Mouse (Mus musculus): ENCODE data around the gene Emx1.

Emx1 gene

DNA sequence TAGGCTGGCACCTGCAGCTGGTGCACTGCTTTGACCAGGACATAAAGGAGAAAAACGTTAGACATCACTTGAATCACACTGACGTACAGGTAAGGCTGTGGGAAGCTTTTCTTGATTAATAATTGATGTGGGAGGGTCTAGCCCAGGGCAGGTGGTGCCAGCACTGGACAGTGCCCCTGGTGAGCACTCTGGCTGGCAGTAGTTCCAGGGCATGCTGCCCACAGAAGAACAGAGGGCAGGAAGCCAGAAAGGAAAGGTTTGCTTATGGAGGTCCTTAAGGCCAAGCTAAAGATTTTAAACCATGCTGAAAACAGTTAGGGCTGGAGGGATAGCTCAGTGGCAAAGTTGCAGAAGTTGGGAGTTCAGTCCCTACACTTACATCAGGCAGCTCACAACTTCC, 7.2 kb upstream of the Emx1 start:
- no peak for DNase-seq (ENCODE audit: low read depth, low spot score)
- H3K36me3 ChIP-seq (ENCODE audit: control insufficient read depth, insufficient read depth, low read length, poor library complexity, severe bottlenecking) = no peaks in the 10 kb centered on the region
- no peaks in the 10 kb centered on the region for H3K27me3 ChIP-seq (ENCODE audit: control insufficient read depth, insufficient read depth, low read length, poor library complexity, severe bottlenecking)

DNA sequence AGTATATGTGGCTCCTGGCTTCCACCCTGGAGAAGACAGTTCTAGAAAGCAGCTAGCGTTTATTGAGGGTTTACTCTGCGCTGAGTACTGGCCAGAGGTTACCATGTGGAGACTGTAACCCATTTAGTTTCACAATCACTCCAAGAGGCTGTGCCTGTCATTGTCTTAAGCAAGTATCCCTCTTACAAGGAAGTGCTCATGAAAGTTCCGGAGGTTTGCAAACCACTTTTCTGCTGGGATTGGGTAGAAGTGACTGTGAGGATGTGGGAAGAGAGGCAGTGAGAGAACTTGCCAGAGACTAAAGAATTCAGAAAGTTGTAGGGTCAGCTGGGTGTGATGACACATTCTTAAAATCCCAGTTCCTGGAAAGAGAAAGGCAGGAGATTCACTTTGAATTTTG, 3.3 kb upstream of the Emx1 start:
- H3K27me3 ChIP-seq (ENCODE audit: control insufficient read depth, insufficient read depth, low read length, poor library complexity, severe bottlenecking) = no peaks in the 10 kb centered on the region
- DNase-seq (ENCODE audit: low read depth, low spot score) = no peak
- H3K36me3 ChIP-seq (ENCODE audit: control insufficient read depth, insufficient read depth, low read length, poor library complexity, severe bottlenecking) = no peaks in the 10 kb centered on the region

DNA sequence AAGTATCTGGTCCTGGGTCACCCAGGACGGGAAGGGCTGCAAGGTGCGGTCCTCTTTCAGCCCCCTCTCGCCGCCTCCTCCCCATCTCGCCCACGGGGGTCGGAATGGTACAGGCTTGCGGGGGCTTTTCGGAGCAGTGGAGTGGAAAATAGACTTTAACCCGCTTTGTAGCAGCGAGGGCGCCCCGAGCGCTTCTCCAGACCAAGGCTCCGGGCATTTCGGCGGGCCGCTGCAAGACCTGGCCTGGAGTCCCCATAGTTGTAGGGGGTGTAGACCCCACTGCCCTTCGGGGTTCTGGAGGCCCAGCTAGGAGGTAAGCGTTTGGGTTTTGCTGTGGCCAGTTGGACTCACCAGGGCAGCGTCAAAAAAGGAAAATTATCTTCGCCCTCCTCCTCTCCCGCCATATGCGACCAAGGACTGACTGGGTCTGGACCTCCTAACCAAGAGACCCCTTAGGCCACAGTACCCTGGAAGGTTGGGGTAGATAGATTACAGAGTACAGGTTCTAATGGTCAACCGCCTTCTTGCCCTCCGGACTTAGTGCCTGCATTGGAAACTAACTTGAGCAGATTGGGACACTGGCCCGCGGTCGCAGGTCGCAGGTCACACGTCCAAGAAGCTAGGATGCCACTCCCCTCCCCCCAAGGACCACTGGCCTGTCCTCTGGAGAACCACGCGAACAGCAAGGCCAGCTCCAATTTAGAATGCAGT, 1.1 kb upstream of the Emx1 start:
- H3K27me3 ChIP-seq (ENCODE audit: control insufficient read depth, insufficient read depth, low read length, poor library complexity, severe bottlenecking) = no peaks in the 10 kb centered on the region
- DNase-seq (ENCODE audit: low read depth, low spot score) = no peak
- H3K36me3 ChIP-seq (ENCODE audit: control insufficient read depth, insufficient read depth, low read length, poor library complexity, severe bottlenecking) = no peaks in the 10 kb centered on the region

DNA sequence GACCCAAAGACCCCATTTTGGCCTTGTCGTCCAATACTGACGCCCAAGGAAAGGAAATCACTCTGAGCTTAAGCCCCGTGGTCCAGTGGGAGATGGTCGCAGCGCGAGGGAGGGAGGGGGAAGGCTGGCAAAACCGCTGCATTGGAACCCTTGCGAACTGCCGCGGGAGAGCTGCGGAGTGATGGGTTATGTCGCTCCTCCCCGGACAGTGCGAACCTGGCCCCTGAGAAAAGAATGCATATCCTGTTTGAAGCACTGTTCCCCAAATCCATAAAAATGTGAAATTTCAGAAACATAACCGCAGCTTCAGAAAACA, 536 bp upstream of the Emx1 start:
- DNase-seq (ENCODE audit: low read depth, low spot score) = no peak
- Histone ChIP-seq H3K27me3 (ENCODE audit: control insufficient read depth, insufficient read depth, low read length, poor library complexity, severe bottlenecking) (no peaks in the 10 kb centered on the region), H3K36me3 (ENCODE audit: control insufficient read depth, insufficient read depth, low read length, poor library complexity, severe bottlenecking) (no peaks in the 10 kb centered on the region)

DNA sequence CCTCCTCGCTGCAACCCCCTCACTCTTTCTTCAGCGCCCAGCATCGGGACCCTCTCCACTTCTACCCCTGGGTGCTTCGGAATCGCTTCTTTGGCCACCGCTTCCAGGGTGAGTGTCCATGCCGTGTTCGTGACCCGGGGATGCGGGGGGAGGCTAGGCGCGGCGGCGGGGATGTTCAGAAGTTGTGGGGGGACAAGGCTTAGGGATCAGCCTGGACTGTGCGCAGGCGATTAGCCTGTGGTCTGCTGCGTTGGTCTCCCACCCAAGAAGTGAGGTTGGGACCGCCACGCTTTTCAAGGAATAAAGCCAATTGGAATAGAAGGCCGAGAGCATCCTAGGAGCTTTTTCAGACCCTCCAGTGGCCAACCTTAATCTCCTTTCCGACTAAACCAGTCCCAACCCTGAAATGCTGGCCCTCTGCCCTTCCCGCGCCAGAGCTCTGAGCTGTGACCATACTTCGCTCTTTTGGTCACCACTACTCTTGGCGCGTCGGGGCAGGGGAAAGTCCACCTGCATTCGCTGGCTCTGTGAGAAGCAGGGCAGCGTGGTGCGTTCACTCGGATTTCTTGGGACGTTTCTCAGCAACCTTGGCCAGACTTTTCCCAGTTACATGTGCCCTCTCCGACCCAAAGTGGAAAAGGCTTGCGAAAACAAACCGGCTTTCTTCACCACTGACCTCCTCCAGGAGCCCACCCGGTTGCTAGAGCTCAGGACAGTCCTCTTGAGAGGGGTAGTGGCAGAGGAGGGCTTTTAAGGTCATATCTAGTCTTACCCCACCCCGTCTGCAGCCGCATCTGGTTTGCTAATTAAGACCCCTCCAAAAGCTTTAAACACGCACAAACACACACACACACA, 1.2 kb downstream of the Emx1 start:
- no peak for DNase-seq (ENCODE audit: low read depth, low spot score)
- Histone ChIP-seq H3K36me3 (ENCODE audit: control insufficient read depth, insufficient read depth, low read length, poor library complexity, severe bottlenecking) (no peaks in the 10 kb centered on the region), H3K27me3 (ENCODE audit: control insufficient read depth, insufficient read depth, low read length, poor library complexity, severe bottlenecking) (no peaks in the 10 kb centered on the region)

DNA sequence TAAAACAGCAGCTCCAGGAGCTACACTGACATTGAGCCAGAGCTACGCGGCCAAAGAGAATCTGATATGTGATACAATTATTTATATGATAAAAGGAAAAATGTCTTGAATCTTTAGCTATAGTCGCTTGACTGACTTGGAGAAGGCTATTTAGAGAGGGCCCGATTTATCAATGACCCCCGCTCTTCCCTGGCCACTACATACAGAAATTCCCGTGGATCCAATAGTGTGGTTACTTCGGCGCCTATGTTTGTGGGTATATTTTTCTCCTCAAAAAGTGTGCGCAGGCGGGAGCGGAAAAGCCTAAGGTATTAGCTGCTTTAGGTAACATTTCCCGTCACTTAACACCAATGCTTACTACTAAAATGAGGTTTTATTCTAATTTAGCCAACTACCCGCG, 2.1 kb downstream of the Emx1 start:
- no peaks in the 10 kb centered on the region for H3K36me3 ChIP-seq (ENCODE audit: control insufficient read depth, insufficient read depth, low read length, poor library complexity, severe bottlenecking)
- no peak for DNase-seq (ENCODE audit: low read depth, low spot score)
- no peaks in the 10 kb centered on the region for H3K27me3 ChIP-seq (ENCODE audit: control insufficient read depth, insufficient read depth, low read length, poor library complexity, severe bottlenecking)

DNA sequence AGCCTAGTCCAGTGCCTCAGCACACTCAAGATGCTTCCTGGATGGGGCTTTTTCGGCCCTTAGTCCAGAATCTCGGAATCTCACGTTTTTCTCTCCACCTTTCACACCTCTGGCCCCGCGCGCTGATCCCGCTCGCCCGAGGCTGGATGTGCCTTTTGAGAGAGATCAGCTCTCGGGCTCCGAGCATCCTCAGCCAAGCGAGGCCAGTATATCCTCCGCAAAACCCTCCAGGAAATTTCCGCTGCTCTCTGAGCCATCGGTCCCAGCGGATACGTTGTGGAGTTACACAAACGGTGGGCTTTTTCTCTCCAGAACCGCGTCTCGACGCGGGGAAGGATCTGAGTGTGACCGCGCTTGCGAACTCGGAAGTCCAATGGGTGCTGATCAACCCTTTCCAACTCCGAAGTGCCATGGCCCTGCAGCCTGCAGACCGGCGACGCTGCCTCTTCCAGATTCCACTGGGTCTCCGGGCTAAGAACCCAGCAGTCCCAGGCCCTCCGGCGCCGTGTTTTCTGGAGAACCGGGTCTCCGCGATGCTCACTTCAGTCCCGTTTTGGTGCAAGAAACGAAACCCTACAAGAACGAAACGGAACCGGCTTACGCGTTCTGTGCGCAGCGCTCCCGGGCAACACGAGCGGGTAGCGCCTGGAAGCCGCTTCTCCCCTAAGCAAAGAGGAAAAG, 2.8 kb downstream of the Emx1 start:
- H3K27me3 ChIP-seq (ENCODE audit: control insufficient read depth, insufficient read depth, low read length, poor library complexity, severe bottlenecking) = no peaks in the 10 kb centered on the region
- no peak for DNase-seq (ENCODE audit: low read depth, low spot score)
- no peaks in the 10 kb centered on the region for H3K36me3 ChIP-seq (ENCODE audit: control insufficient read depth, insufficient read depth, low read length, poor library complexity, severe bottlenecking)

DNA sequence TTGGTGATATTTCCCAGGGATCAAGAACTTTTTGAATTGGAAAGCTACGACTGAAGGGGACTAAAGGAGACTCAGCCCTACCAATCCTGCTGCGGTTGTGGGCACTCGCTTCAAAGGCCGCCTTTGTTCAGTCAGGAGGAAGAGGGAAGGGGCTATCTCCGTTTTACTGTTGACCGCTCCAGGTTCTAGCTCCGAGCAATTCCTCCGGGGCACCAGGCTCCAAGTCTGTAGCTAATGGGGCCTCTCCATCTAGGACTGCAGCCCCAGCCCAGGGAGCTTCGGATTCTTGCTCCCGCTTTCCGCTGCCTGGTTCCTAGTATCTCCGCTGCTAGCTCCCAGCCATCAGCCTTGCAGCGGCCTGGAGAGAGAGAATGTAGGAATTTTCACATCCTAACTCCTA, 3.4 kb downstream of the Emx1 start:
- DNase-seq (ENCODE audit: low read depth, low spot score) = no peak
- no peaks in the 10 kb centered on the region for H3K36me3 ChIP-seq (ENCODE audit: control insufficient read depth, insufficient read depth, low read length, poor library complexity, severe bottlenecking)
- H3K27me3 ChIP-seq (ENCODE audit: control insufficient read depth, insufficient read depth, low read length, poor library complexity, severe bottlenecking) = no peaks in the 10 kb centered on the region

DNA sequence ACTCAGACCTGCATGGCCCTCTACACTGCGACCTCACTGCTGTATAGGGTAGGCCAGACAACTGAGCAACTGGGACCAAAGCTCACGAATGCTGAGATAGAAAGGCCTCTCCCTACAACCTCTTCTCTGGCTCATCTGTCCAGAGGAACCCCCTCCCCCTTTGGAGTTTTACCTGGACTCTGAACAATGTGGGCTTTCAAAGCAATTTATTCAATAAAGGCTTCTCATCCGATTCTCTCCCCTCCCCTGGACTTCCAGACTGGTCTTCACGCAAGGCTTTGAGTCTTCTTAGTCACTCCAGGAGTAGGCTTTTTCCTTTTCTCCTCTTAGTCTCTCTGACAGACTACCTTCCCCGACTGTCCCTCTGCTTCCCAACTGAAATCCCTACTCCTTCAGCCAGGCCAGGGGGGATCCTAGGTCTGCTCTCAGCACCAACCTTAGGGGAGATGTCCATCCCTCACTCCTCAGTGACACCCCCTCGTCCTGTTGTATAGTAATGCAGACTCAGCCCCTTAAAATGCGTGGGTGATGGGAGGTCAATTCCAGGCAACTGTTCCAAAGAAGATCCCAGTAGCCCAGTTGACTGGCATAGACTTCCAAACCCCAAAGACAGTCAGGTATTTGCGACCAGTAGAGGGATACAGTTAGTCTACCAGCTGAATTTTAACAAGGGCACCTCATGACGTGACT, 4.7 kb downstream of the Emx1 start:
- no peaks in the 10 kb centered on the region for H3K36me3 ChIP-seq (ENCODE audit: control insufficient read depth, insufficient read depth, low read length, poor library complexity, severe bottlenecking)
- H3K27me3 ChIP-seq (ENCODE audit: control insufficient read depth, insufficient read depth, low read length, poor library complexity, severe bottlenecking) = peaks cover 1% of the 10 kb centered on the region; the same call in 1 of the 2 replicates
- no peak for DNase-seq (ENCODE audit: low read depth, low spot score)

DNA sequence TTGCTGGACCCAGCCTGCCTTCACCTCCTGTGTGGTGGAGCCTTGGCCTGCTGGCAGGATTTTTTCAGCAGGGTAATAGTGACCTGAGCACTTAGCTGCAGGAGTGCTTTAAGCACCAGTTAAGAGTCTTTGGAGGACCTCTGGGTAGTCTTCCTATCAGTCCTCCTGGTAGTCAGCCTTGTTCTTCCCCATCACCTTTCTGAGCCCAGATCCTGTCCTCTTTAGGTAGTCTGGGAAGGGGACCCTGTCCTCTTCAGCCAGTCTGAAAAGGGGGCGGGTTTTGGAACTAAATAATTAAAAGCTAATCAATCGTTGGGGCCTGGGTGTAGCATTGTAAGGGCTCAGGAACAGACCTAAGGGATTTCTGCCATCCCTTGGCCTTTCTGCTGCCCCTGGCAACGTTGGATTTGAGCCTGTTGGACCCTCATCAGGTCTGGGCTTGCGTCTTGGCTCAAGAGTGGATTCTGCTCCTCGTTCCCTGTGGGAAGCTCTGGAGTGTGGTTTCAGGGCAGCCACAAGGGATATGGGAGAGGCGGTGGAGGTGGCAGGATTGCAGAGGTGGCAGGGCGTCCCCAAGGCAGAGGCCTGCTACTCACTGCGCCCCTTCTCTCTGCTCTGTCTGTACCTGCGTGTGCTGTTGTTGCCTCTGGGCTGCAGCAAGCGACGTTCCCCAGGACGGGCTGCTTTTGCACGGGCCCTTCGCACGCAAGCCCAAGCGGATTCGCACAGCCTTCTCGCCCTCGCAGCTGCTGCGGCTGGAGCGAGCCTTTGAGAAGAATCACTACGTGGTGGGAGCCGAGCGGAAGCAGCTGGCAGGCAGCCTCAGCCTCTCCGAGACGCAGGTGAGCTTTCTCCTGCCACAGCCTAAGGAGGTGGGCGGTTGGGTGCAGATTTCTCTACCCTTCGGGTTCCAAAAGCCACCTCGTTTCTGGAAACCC, 6.4 kb downstream of the Emx1 start:
- DNase-seq (ENCODE audit: low read depth, low spot score) = no peak
- Histone ChIP-seq H3K27me3 (ENCODE audit: control insufficient read depth, insufficient read depth, low read length, poor library complexity, severe bottlenecking) (peaks cover 1% of the 10 kb centered on the region; the same call in 1 of the 2 replicates), H3K36me3 (ENCODE audit: control insufficient read depth, insufficient read depth, low read length, poor library complexity, severe bottlenecking) (no peaks in the 10 kb centered on the region)

DNA sequence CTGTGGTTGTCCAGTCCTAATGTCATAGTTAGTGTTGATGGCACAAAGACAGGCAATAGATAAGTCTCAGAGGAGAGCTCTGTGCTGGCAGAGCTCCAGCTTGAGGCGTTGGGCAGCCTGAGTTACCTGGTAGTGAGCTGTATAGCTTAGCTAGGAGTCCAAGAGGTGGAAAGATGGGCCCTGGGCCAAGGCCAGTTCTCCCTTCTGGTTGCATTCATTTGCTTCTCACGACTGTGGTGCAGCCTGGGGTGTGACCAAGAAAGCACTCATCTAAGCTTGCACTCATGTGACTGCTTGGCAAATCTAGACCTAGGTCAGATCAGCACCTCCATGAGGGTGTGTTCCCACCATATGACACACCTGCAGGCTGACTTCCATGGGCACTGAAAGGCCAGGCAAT, 10.7 kb downstream of the Emx1 start:
- H3K27me3 ChIP-seq (ENCODE audit: control insufficient read depth, insufficient read depth, low read length, poor library complexity, severe bottlenecking) = peaks cover 1% of the 10 kb centered on the region; the same call in 1 of the 2 replicates
- no peak for DNase-seq (ENCODE audit: low read depth, low spot score)
- no peaks in the 10 kb centered on the region for H3K36me3 ChIP-seq (ENCODE audit: control insufficient read depth, insufficient read depth, low read length, poor library complexity, severe bottlenecking)

DNA sequence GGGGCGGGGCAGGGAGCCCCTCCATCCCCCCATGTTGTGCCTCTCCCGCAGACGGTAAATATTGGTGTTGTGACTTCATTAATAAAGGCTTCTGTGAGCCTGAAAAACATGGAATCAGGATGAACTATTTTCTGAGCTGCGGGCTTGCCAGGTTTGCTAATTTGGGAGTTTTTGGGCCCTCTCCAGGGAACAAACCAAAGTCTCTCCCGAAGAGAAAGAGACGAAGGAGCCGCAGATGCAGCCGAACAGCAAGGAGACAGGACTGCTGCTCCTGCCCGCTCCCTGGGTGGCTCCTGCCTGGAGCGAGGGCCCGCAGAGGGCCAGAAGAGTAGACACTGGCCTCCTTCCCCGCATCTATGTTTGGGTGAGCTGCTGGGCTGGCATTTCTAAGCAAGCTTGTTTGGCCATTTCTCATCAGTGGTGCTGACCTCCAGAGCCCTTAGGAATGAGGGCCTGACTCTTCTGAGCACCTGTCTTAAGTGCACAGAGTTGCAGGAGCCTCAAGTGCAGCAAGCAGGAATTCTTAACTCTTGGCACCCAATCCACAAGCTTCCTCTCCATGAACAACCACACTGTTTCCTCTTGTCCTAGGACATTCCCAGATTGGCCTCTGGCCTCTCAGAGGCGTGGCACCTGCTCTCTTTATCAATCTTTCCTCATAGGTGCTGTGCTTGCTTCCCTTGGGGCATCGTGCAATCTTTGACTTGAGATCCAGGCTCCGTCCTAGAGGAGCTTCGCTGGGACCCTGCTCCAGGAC, 19.1 kb downstream of the Emx1 start:
- no peaks in the 10 kb centered on the region for H3K36me3 ChIP-seq (ENCODE audit: control insufficient read depth, insufficient read depth, low read length, poor library complexity, severe bottlenecking)
- DNase-seq (ENCODE audit: low read depth, low spot score) = no peak
- H3K27me3 ChIP-seq (ENCODE audit: control insufficient read depth, insufficient read depth, low read length, poor library complexity, severe bottlenecking) = no peaks in the 10 kb centered on the region

DNA sequence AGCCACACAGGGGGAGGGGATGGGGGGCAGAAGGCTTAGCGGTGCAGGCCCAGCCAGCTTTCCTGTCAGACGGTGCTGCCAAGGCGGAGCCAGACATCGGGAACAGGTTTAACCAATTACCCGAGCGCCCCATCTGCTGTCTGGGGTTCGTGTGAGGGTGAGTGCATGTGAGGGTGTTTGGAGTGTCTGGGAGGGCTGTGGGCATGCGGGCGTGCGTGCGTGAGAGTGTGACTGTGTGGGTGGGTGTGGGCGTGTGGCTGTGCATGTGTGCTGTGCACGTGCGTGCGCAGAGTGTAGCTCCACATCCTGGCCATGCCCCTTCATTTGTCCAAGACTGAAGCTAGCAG, 19.7 kb downstream of the Emx1 start:
- Histone ChIP-seq H3K36me3 (ENCODE audit: control insufficient read depth, insufficient read depth, low read length, poor library complexity, severe bottlenecking) (no peaks in the 10 kb centered on the region), H3K27me3 (ENCODE audit: control insufficient read depth, insufficient read depth, low read length, poor library complexity, severe bottlenecking) (no peaks in the 10 kb centered on the region)
- DNase-seq (ENCODE audit: low read depth, low spot score) = no peak

Measured in splenic B cell, adult 2 months (primary cell).